Mouse (Mus musculus) liver, embryonic 16.5 days (tissue): Measurements from ENCODE around the gene H2al1b. TPM values are rescaled to one million over a fixed set of nuclear protein-coding genes. Genes with fewer than 3 reads are reported as not detected.
"Not testable (repeated sequence)": the region's sequence is repeated elsewhere in the genome, so short reads cannot be mapped to it uniquely, and the experiment has no call there.

Source experiments
- ATAC-seq: fragments of 200-750 bp; cut with Nextera tagmentation; 2 replicates; pipeline ENCODE4 v1.8.0; 2017; ENCODE audit warnings: low read depth, mild to moderate bottlenecking, moderate number of reproducible peaks, moderate library complexity
- H3K27ac ChIP-seq: fragments of 300-500 bp; sonication (generic); 2 replicates; pipeline ENCODE4 v1.5.1; 2014; ENCODE audit warnings: mild to moderate bottlenecking, low read length
- H3K27me3 ChIP-seq: fragments of 300-500 bp; sonication (generic); 2 replicates; pipeline ENCODE4 v1.6.1; 2014; ENCODE audit warnings: low read depth, low read length, mixed read lengths; ENCODE audit not compliant: control insufficient read depth, insufficient read depth
- H3K36me3 ChIP-seq: fragments of 300-500 bp; sonication (generic); 2 replicates; pipeline ENCODE4 v1.6.1; 2014; ENCODE audit warnings: mild to moderate bottlenecking; ENCODE audit not compliant: control insufficient read depth, insufficient read depth
- H3K4me1 ChIP-seq: fragments of 300-500 bp; sonication (generic); 2 replicates; pipeline ENCODE4 v1.6.1; 2014; ENCODE audit warnings: low read depth, low read length, mixed read lengths; ENCODE audit not compliant: control insufficient read depth
- H3K4me2 ChIP-seq: fragments of 300-500 bp; sonication (generic); 2 replicates; pipeline ENCODE4 v1.6.1; 2014; ENCODE audit warnings: low read depth, low read length, mixed read lengths
- H3K4me3 ChIP-seq: fragments of 300-500 bp; sonication (generic); 2 replicates; pipeline ENCODE4 v1.5.1; 2014; ENCODE audit warnings: low read depth, mild to moderate bottlenecking, low read length
- H3K9ac ChIP-seq: fragments of 300-500 bp; sonication (generic); 2 replicates; pipeline ENCODE4 v1.6.1; 2014; ENCODE audit warnings: low read depth, low read length
- H3K9me3 ChIP-seq: fragments of 300-500 bp; sonication (generic); replicated peaks from 2 replicates; pipeline ENCODE4 v1.6.1; 2016; ENCODE audit warnings: low read length; ENCODE audit not compliant: control insufficient read depth
- WGBS: fragments of 180-500 bp; shearing (Covaris S2); extraction: QIAGEN DNeasy Blood & Tissue Kit; methylation state at CpG from one replicate; pipeline ENCODE4 v1.1.7; 2014; ENCODE audit not compliant: insufficient replicate concordance; 5-methylcytosine and 5-hydroxymethylcytosine counted together
- polyA plus RNA-seq: library from polyadenylated mRNA; unstranded; fragments of >200 nt; fragmentation: Nextera tagmentation; extraction: Ambion mirVana; gene quantifications from 2 replicates; pipeline ENCODE4 v1.2.1, GENCODE M21; 2015

The H2al1b gene
- polyA plus RNA-seq, 1 experiment from 2014 or later: not detected

DNA sequence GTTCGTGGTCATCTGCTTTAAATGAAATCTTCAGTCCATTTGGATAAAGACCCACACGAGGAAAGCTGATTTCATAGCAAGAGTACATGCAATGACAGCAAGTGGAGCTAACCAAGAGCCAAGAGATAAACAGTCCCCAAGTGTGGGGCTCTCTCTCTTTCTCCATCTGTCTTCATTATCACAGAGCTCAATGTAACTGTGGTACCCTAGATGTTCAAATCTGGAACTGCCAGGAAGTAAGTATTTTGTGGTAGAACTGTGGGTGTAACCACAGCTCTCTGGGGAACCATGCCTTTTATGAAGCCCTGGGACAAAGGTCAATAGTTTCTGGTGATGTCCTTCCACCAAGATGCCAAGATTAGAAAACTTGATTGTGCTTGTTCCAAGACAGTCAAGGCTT, 21.5 kb upstream of the H2al1b start:
- no peaks in the 10 kb centered on the region for H3K27me3 ChIP-seq
- H3K4me3 ChIP-seq: no peak overlapping the region
- ATAC-seq: no peak
- no peak overlapping the region for H3K9ac ChIP-seq
- H3K4me2 ChIP-seq: no peak overlapping the region
- H3K4me1 ChIP-seq: no peaks in the 10 kb centered on the region
- no peaks in the 10 kb centered on the region for H3K9me3 ChIP-seq
- no peak overlapping the region for H3K27ac ChIP-seq
- WGBS: 44% methylated on average over 2 of the region's 2 CpGs
- H3K36me3 ChIP-seq: no peaks in the 10 kb centered on the region

- H3K9ac ChIP-seq: no peak overlapping the region
- no peaks in the 10 kb centered on the region for H3K27me3 ChIP-seq
- no peaks in the 10 kb centered on the region for H3K4me1 ChIP-seq
- no peak for ATAC-seq
- H3K27ac ChIP-seq: no peak overlapping the region
- no peak overlapping the region for H3K4me2 ChIP-seq
- H3K9me3 ChIP-seq: no peaks in the 10 kb centered on the region
- no peak overlapping the region for H3K4me3 ChIP-seq
- H3K36me3 ChIP-seq: no peaks in the 10 kb centered on the region
- 47% methylated on average over 14 of the region's 14 CpGs for WGBS
Observed at GRCm38 (mm10) chrX:11288306-11288882, 13.8 kb upstream of the H2al1b start.

DNA sequence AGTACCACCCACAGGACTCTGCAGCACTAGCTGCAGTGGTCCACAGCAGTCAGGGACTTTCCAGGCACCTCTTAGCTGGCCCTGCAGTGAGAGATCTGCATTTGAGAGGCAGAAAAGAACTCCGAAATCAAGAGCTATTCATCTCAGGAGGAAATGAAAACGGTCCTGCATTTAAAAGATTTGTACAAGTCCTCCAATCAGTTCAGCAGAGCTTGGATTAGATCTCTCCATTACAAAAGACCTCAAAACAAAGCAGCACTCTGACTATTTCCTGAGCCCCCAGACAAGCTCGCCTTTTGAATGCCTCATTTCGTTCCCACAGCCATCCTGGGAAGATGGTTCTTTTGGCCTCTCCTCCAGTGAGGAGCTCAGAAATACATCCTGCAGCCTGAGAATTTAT, 13.0 kb upstream of the H2al1b start:
- H3K4me2 ChIP-seq: no peak overlapping the region
- H3K27ac ChIP-seq: no peak overlapping the region
- H3K36me3 ChIP-seq: no peaks in the 10 kb centered on the region
- no peak overlapping the region for H3K4me3 ChIP-seq
- no peak for ATAC-seq
- H3K9ac ChIP-seq: no peak overlapping the region
- 38% methylated on average over 4 of the region's 4 CpGs for WGBS
- no peaks in the 10 kb centered on the region for H3K27me3 ChIP-seq
- H3K9me3 ChIP-seq: no peaks in the 10 kb centered on the region
- H3K4me1 ChIP-seq: no peaks in the 10 kb centered on the region

GRCm38 (mm10) chrX:11298957-11299356, 3.3 kb upstream of the H2al1b start, which contains the start of gene H2al1a:
Gene H2al1a, plus strand, starts transcription at chrX:11299257.
- not testable (repeated sequence) for H3K4me1 ChIP-seq, ATAC-seq, H3K4me3 ChIP-seq, H3K9ac ChIP-seq, H3K36me3 ChIP-seq, H3K27ac ChIP-seq, H3K9me3 ChIP-seq, H3K27me3 ChIP-seq, H3K4me2 ChIP-seq
- WGBS: no CpG with 5 or more reads among the region's 3 CpGs

- not testable (repeated sequence) for H3K27me3 ChIP-seq, H3K9me3 ChIP-seq, H3K27ac ChIP-seq, H3K4me3 ChIP-seq, H3K4me2 ChIP-seq, H3K9ac ChIP-seq, H3K4me1 ChIP-seq, ATAC-seq, H3K36me3 ChIP-seq
- 60% methylated on average over 1 of the region's 6 CpGs for WGBS
Observed at GRCm38 (mm10) chrX:11305355-11305754, 3.1 kb downstream of the H2al1b start, which contains the start of gene H2al1c. Gene H2al1c, plus strand, starts transcription at chrX:11305655.

DNA sequence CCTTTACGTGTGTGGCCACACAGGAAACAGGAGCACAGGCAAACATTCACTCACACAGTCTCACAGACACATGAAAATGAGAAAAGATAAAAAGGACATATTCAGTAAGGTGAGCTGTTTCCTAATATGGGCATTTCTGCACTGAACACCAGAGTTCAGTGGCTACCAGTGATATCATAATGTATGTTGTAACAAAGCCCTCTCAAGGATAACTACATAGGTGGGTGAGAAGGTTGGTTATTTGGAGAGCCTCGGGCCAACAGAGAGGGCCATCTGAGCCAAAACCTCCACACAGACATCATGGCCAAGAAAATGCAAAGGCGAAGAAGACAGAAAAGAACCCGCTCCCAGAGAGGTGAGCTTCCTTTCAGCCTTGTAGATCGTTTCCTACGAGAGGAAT, 6.3 kb downstream of the H2al1b start, which contains the start of gene H2al1d:
H2al1d (plus strand) TSS at position 301 of the 400 bp plus-strand sequence.
- WGBS: no CpG with 5 or more reads among the region's 6 CpGs
- H3K9ac ChIP-seq, H3K27me3 ChIP-seq, ATAC-seq, H3K27ac ChIP-seq, H3K36me3 ChIP-seq, H3K4me3 ChIP-seq, H3K9me3 ChIP-seq, H3K4me2 ChIP-seq, H3K4me1 ChIP-seq: not testable (repeated sequence)

GRCm38 (mm10) chrX:11311634-11312033, 9.4 kb downstream of the H2al1b start, which contains the start of gene H2al1e:
Gene H2al1e, plus strand, starts transcription at chrX:11311934.
- H3K9ac ChIP-seq: not testable (repeated sequence)
- no CpG with 5 or more reads among the region's 3 CpGs for WGBS

DNA sequence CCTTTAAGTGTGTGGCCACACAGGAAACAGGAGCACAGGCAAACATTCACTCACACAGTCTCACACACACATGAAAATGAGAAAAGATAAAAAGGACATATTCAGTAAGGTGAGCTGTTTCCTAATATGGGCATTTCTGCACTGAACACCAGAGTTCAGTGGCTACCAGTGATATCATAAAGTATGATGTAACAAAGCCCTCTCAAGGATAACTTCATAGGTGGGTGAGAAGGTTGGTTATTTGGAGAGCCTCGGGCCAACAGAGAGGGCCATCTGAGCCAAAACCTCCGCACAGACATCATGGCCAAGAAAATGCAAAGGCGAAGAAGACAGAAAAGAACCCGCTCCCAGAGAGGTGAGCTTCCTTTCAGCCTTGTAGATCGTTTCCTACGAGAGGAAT, 12.6 kb downstream of the H2al1b start, which contains the start of gene H2al1f:
H2al1f (plus strand) TSS at position 301 of the 400 bp plus-strand sequence.
- H3K36me3 ChIP-seq, H3K9ac ChIP-seq, H3K4me1 ChIP-seq, H3K27me3 ChIP-seq, H3K27ac ChIP-seq, H3K4me3 ChIP-seq, H3K4me2 ChIP-seq, ATAC-seq, H3K9me3 ChIP-seq: not testable (repeated sequence)
- no CpG with 5 or more reads among the region's 6 CpGs for WGBS

More at GRCm38 (mm10) chrX:11311634-11312033, 9.4 kb downstream of the H2al1b start, which contains the start of gene H2al1e:
- H3K9me3 ChIP-seq, H3K4me3 ChIP-seq, H3K36me3 ChIP-seq, H3K27ac ChIP-seq, H3K4me1 ChIP-seq, ATAC-seq, H3K4me2 ChIP-seq, H3K27me3 ChIP-seq: not testable (repeated sequence)

- not testable (repeated sequence) for H3K4me3 ChIP-seq, H3K27ac ChIP-seq, H3K27me3 ChIP-seq, H3K9me3 ChIP-seq, H3K9ac ChIP-seq, H3K4me1 ChIP-seq, ATAC-seq, H3K36me3 ChIP-seq, H3K4me2 ChIP-seq
- WGBS: no CpG with 5 or more reads among the region's 3 CpGs
Observed at GRCm38 (mm10) chrX:11317956-11318355, 15.7 kb downstream of the H2al1b start, which contains the start of gene H2al1g. Gene H2al1g, plus strand, starts transcription at chrX:11318256.
